Comparison of ENCODE assay signal across 10 mouse cellular contexts in the genomic region with DNA sequence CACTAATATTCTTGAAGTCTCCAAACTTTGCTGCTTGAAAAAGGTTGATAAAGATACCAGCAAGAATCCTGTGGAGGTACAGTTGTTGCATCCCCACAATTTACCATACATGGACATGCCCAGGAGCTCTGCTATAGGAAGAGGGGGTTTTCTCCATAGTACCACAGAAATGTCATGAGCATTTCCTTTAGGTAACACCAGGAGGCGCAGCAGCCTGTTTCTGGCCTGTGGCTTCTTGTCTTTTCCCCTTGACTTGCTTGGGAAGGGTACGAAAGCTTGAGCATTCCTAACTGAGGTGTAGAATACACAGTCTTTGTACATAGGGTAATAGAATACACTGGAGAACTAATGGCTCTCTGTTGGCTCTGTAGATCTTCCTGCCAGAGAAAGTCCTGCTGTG.
DNase-seq lines count a peak whose midpoint lies in the region; ATAC-seq and TF ChIP-seq lines count a peak whose summit lies in the region.
"Had no signal": no experiment of that assay in that cellular context is flagged by ENCODE, and none has a peak within 500 bp of the region (broad histone marks: within the 10 kb centered on the region; RNA-seq: fewer than 3 reads in every experiment).

No protein-coding gene starts in this region.

- TF ChIP-seq EP300 in CH12.LX (IDR thresholded peaks at IDR 0.05; ENCODE audit: low read length): no peak

- H3K4me3 ChIP-seq in intestine, postnatal 0 days (ENCODE audit: low read depth, low read length): no peak overlapping the region
- H3K4me3 ChIP-seq in intestine, embryonic 15.5 days (replicated peaks): no peak overlapping the region
- H3K4me3 ChIP-seq in CH12.LX (replicated peaks in 1 of 3; ENCODE audit: low read depth in 2 of 3, low read length in 2 of 3, poor library complexity in 1 of 3): no peak overlapping the region
- no peak overlapping the region for H3K4me3 ChIP-seq in hindbrain, embryonic 10.5 days
- H3K4me3 ChIP-seq: limb, embryonic 13.5 days; stomach, embryonic 15.5 days had no signal

- no peaks in the 10 kb centered on the region for H3K27me3 ChIP-seq in intestine, postnatal 0 days (replicated peaks; ENCODE audit: control insufficient read depth, insufficient read depth, low read length)
- 0 out of 2 replicates have a peak, but pooled peaks cover 7% of the 10 kb centered on the region for H3K27me3 ChIP-seq in intestine, embryonic 15.5 days (replicated peaks)
- H3K27me3 ChIP-seq in CH12.LX (replicated peaks): no peaks in the 10 kb centered on the region
- peaks cover 91% of the 10 kb centered on the region for H3K27me3 ChIP-seq in hindbrain, embryonic 10.5 days (ENCODE audit: insufficient read depth, poor library complexity, severe bottlenecking)

- H3K9me3 ChIP-seq in intestine, postnatal 0 days (ENCODE audit: control insufficient read depth): no peaks in the 10 kb centered on the region
- H3K9me3 ChIP-seq in intestine, embryonic 15.5 days: no peaks in the 10 kb centered on the region
- no peaks in the 10 kb centered on the region for H3K9me3 ChIP-seq in CH12.LX (replicated peaks; ENCODE audit: low read length)
- no peaks in the 10 kb centered on the region for H3K9me3 ChIP-seq in hindbrain, embryonic 10.5 days
- H3K9me3 ChIP-seq: limb, embryonic 13.5 days; stomach, embryonic 15.5 days had no signal

- H3K36me3 ChIP-seq in intestine, postnatal 0 days (ENCODE audit: control insufficient read depth, insufficient read depth): no peaks in the 10 kb centered on the region
- no peaks in the 10 kb centered on the region for H3K36me3 ChIP-seq in intestine, embryonic 15.5 days
- no peaks in the 10 kb centered on the region for H3K36me3 ChIP-seq in CH12.LX (replicated peaks in 1 of 2; ENCODE audit: control insufficient read depth in 1 of 2, insufficient read depth in 1 of 2, low read length in 1 of 2)
- H3K36me3 ChIP-seq in hindbrain, embryonic 10.5 days: no peaks in the 10 kb centered on the region
- H3K36me3 ChIP-seq: limb, embryonic 13.5 days; stomach, embryonic 15.5 days had no signal

- peak; percentile 4 for DNase-seq in A20 (ENCODE audit: low read depth, low spot score)
- peak; percentile 12 for DNase-seq in CH12.LX (ENCODE audit: extremely low read depth)
- no peak for DNase-seq in right cerebral cortex, adult 18-20 months
- DNase-seq in urinary bladder, postnatal 14 days (ENCODE audit: low spot score): no peak
- no peak for DNase-seq in hindbrain, embryonic 10.5 days (ENCODE audit: low spot score)

- no peak for ATAC-seq in intestine, postnatal 0 days
- no peak for ATAC-seq in intestine, embryonic 15.5 days
- ATAC-seq in granulocyte monocyte progenitor cell, adult 5-6 weeks (replicated peaks; ENCODE audit: poor library complexity, severe bottlenecking): peak; percentile 68

- no peaks in the 10 kb centered on the region for H3K79me2 ChIP-seq in CH12.LX (replicated peaks; ENCODE audit: control insufficient read depth, extremely low read depth, insufficient read depth, poor library complexity, severe bottlenecking)

- TF ChIP-seq POLR2A in CH12.LX (IDR thresholded peaks at IDR 0.05; ENCODE audit: low read depth, low read length): no peak

- in situ Hi-C loops in CH12.LX (cut with MboI; ENCODE audit: low pct_ligation_motif_present, low pct_unique_long_range_greater_than_20kb, low sequenced_read_pairs): no loop called here

- dilution Hi-C loops in CH12.LX (cut with MboI; ENCODE audit: extremely low pct_ligation_motif_present, extremely low pct_unique_long_range_greater_than_20kb, low sequenced_read_pairs): no loop called here

- TF ChIP-seq RAD21 in CH12.LX (IDR thresholded peaks at IDR 0.05; ENCODE audit: low read depth, low read length): peak; percentile 52

- H3K4me1 ChIP-seq in intestine, postnatal 0 days (replicated peaks; ENCODE audit: control insufficient read depth, insufficient read depth, low read length): no peaks in the 10 kb centered on the region
- no peaks in the 10 kb centered on the region; the same call in 1 of the 2 replicates for H3K4me1 ChIP-seq in intestine, embryonic 15.5 days (replicated peaks)
- H3K4me1 ChIP-seq in CH12.LX (ENCODE audit: control insufficient read depth in 1 of 2, insufficient read depth in 2 of 2): 0 out of 4 replicates have a peak, but pooled peaks cover 0 to 7% of the 10 kb centered on the region in 2 experiments
- peaks cover 20% of the 10 kb centered on the region for H3K4me1 ChIP-seq in hindbrain, embryonic 10.5 days (replicated peaks)
- H3K4me1 ChIP-seq: stomach, embryonic 15.5 days had no signal

- WGBS in intestine, postnatal 0 days: 49% methylated on average over 2 of the region's 2 CpGs
- WGBS in intestine, embryonic 15.5 days: 47% methylated on average over 2 of the region's 2 CpGs
- WGBS in hindbrain, embryonic 10.5 days: 39% methylated on average over 2 of the region's 2 CpGs

- no peak overlapping the region for H3K4me2 ChIP-seq in intestine, postnatal 0 days (replicated peaks; ENCODE audit: low read depth)
- no peak overlapping the region for H3K4me2 ChIP-seq in intestine, embryonic 15.5 days (replicated peaks)
- H3K4me2 ChIP-seq in CH12.LX (ENCODE audit: insufficient read depth, low read depth, poor library complexity, severe bottlenecking): no peak overlapping the region
- H3K4me2 ChIP-seq: limb, embryonic 13.5 days; stomach, embryonic 15.5 days had no signal

- TF ChIP-seq CTCF in intestine, postnatal 0 days (IDR thresholded peaks at IDR 0.05; ENCODE audit: low read depth): peak; percentile 70
- TF ChIP-seq CTCF in CH12.LX (conservative IDR thresholded peaks at IDR 0.05 in 1 of 2, IDR thresholded peaks at IDR 0.05 in 1 of 2; ENCODE audit: low read depth in 2 of 2, low read length in 2 of 2): peak in 1 of 2 experiments; percentile 65; a peak in 2 of 4 replicates

- H3K9ac ChIP-seq in intestine, postnatal 0 days (ENCODE audit: low read depth, low read length): no peak overlapping the region
- no peak overlapping the region for H3K9ac ChIP-seq in intestine, embryonic 15.5 days
- no peak overlapping the region for H3K9ac ChIP-seq in CH12.LX (ENCODE audit: insufficient read depth, low read depth)
- H3K9ac ChIP-seq: limb, embryonic 13.5 days; stomach, embryonic 15.5 days had no signal

- no peak overlapping the region for H3K27ac ChIP-seq in intestine, postnatal 0 days (ENCODE audit: low read depth, low read length)
- no peak overlapping the region for H3K27ac ChIP-seq in intestine, embryonic 15.5 days
- no peak overlapping the region for H3K27ac ChIP-seq in CH12.LX (ENCODE audit: insufficient read depth, low read depth)
- no peak overlapping the region for H3K27ac ChIP-seq in hindbrain, embryonic 10.5 days
- H3K27ac ChIP-seq: limb, embryonic 13.5 days; stomach, embryonic 15.5 days had no signal

TF ChIP-seq in CH12.LX, 34 proteins besides CTCF, POLR2A, EP300 and RAD21:
- TF ChIP-seq MAX (IDR thresholded peaks at IDR 0.05; ENCODE audit: low read length) (no peak), RCOR1 (conservative IDR thresholded peaks at IDR 0.05; ENCODE audit: low read depth, low read length) (no peak), SIN3A (IDR thresholded peaks at IDR 0.05; ENCODE audit: low read length) (no peak), ZKSCAN1 (IDR thresholded peaks at IDR 0.05; ENCODE audit: borderline replicate concordance, low read depth, low read length) (no peak), JUND (conservative IDR thresholded peaks at IDR 0.05; ENCODE audit: low read depth, low read length) (no peak), ELF1 (IDR thresholded peaks at IDR 0.05; ENCODE audit: low read depth, low read length) (no peak), SMC3 (IDR thresholded peaks at IDR 0.05; ENCODE audit: low read depth, low read length) (peak; percentile 67)

Comparison
In these comparisons a context has a peak if more than half of its experiments do, and no peak if none do; other contexts are left out.
1. DNase-seq: peak in A20 (single experiment) and CH12.LX (single experiment); none in right cerebral cortex, adult 18-20 months (single experiment), urinary bladder, postnatal 14 days (single experiment) and hindbrain, embryonic 10.5 days (single experiment).